Mouse (Mus musculus) kidney, adult 2 months (tissue): ENCODE results near the gene 4921517D22Rik.

Experiments used
- CTCF ChIP-seq: fragments of 200-500 bp; conservative IDR thresholded peaks from 2 replicates; pipeline ENCODE4 v1.5.1; 2011; ENCODE audit warnings: low read depth, mild to moderate bottlenecking, control low read depth, low read length, moderate library complexity, mixed read lengths; ENCODE audit not compliant: insufficient read depth, insufficient read length
- POLR2A ChIP-seq: fragments of 200-500 bp; IDR thresholded peaks from one replicate; pipeline ENCODE4 v1.6.1; 2011; ENCODE audit warnings: low read depth, low read length, control low read depth

DNA sequence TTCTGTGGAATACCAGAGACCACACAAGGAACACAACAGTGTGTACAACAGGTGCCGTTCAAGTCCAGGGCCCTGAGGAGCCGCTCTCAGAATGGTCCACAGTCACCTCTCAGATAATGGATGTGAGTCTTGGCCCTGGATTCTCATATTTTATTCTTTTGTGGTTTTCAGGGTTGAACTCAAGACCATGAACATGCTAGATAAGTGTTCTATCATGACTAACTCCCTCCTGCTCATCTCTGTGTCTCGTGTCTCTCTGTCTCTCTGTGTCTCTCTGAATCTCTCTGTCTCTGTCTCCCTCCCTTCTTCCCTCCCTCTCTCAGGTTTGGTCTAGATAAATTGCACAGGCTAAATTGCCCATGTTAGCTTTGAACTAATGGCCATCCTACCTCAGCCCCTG is 4.1 kb downstream of the 4921517D22Rik start:
- TF ChIP-seq CTCF, result no peak
- no peak for TF ChIP-seq POLR2A
